Mouse (Mus musculus) spleen, adult 2 months (tissue): Measurements from ENCODE around the gene P4ha2. TPM values are rescaled to one million over a fixed set of nuclear protein-coding genes. Genes with fewer than 3 reads are reported as not detected.

Source experiments
- DNase-seq, 2 experiments: peaks; one replicate each; pipeline versions ENCODE4 v3.0.0 to v3.0.0-alpha.2; 2012 to 2021; ENCODE audit warnings: low spot score in 2 of 2, low read depth in 1 of 2
- H3K27ac ChIP-seq: fragments of 200-500 bp; 2 replicates; pipeline ENCODE4 v1.5.1; 2012; ENCODE audit warnings: low read length, inconsistent platforms; ENCODE audit not compliant: insufficient read depth
- H3K27me3 ChIP-seq: fragments of 200-500 bp; 2 replicates; pipeline ENCODE4 v1.6.1; 2012; ENCODE audit warnings: mild to moderate bottlenecking, moderate library complexity, low read length, inconsistent platforms; ENCODE audit not compliant: control insufficient read depth, insufficient read depth
- H3K36me3 ChIP-seq: fragments of 200-500 bp; 2 replicates; pipeline ENCODE4 v1.6.1; 2012; ENCODE audit warnings: mild to moderate bottlenecking, low read length, inconsistent platforms; ENCODE audit not compliant: control insufficient read depth, insufficient read depth
- H3K4me1 ChIP-seq: fragments of 200-500 bp; 2 replicates; pipeline ENCODE4 v1.6.1; 2011; ENCODE audit warnings: inconsistent platforms; ENCODE audit not compliant: control insufficient read depth, insufficient read depth, insufficient read length
- H3K4me3 ChIP-seq: fragments of 200-500 bp; 2 replicates; pipeline ENCODE4 v1.5.1; 2011; ENCODE audit warnings: mild to moderate bottlenecking, inconsistent platforms; ENCODE audit not compliant: insufficient read depth, insufficient read length; ENCODE audit errors: extremely low read depth
- CTCF ChIP-seq: fragments of 200-500 bp; IDR thresholded peaks from 2 replicates; pipeline ENCODE4 v1.5.1; 2011; ENCODE audit warnings: mild to moderate bottlenecking, inconsistent platforms; ENCODE audit not compliant: insufficient read depth, insufficient read length, insufficient replicate concordance; ENCODE audit errors: extremely low read depth
- POLR2A ChIP-seq: fragments of 200-500 bp; IDR thresholded peaks from 2 replicates; pipeline ENCODE4 v1.6.1; 2011; ENCODE audit warnings: low read depth, low read length, inconsistent platforms
- WGBS: fragments of 180-500 bp; shearing (Covaris S2); methylation state at CpG from one replicate; pipeline ENCODE4 v1.1.7; 2018; 5-methylcytosine and 5-hydroxymethylcytosine counted together
- polyA plus RNA-seq: library from polyadenylated mRNA; depleted of rRNA; stranded (reverse); fragments of >200 nt; gene quantifications from 2 replicates; pipeline ENCODE4 v1.2.3, GENCODE M21; 2012

The P4ha2 gene
- polyA plus RNA-seq, 1 experiment: 2.8 TPM

DNA sequence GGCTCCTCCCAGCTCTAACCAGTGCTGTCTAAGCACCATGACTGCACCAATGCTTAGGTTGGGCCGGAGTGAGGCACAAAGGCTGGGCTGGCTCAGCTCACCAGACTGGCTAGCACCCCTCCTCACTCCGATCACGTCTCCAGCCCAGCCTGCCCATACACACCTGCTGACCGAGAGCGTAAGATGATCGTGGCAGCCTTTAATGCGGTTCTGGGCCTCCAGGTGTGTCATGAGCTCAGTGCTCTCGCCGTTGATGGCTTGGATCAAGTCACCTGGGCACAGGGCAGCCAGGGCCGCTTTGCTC is 36.5 kb upstream of the P4ha2 start:
- Histone ChIP-seq H3K27ac (peak overlapping the region; percentile 79), H3K4me1 (peaks cover 3% of the 10 kb centered on the region; the same call in 1 of the 2 replicates), H3K27me3 (no peaks in the 10 kb centered on the region), H3K4me3 (no peak overlapping the region), H3K36me3 (no peaks in the 10 kb centered on the region)
- TF ChIP-seq CTCF: no peak
- TF ChIP-seq POLR2A: no peak
- 76% methylated on average over 10 of the region's 10 CpGs for WGBS
- DNase-seq: no peak

DNA sequence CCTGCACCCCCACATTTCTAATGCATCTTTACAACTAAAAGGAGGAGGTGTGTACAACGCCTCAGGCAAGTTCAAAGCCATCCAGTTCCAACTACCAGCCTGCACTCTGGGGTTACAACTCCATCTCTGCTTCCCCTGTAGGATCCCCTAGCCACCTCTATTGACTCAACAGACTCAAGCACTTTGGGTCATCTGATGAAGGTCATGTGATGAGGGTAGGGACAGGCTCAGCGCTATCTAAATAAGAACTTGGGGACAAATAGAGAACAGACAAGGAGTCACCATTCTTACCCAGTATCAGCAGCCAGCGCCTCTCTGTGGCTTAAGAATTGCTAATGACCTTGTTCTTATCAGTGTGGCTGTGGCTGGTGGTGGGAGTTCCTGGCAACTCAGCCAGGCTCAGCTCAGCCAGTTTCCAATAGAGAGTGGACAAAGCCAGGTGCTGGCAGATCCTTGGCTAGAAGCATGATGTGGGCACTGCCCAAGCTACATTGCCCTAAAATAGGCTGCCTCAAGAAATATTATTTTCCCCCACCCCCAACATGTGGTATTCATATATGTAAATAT is 35.4 kb upstream of the P4ha2 start:
- peaks cover 6% of the 10 kb centered on the region; the same call in 1 of the 2 replicates for H3K4me1 ChIP-seq
- 86% methylated on average over 3 of the region's 3 CpGs for WGBS

DNA sequence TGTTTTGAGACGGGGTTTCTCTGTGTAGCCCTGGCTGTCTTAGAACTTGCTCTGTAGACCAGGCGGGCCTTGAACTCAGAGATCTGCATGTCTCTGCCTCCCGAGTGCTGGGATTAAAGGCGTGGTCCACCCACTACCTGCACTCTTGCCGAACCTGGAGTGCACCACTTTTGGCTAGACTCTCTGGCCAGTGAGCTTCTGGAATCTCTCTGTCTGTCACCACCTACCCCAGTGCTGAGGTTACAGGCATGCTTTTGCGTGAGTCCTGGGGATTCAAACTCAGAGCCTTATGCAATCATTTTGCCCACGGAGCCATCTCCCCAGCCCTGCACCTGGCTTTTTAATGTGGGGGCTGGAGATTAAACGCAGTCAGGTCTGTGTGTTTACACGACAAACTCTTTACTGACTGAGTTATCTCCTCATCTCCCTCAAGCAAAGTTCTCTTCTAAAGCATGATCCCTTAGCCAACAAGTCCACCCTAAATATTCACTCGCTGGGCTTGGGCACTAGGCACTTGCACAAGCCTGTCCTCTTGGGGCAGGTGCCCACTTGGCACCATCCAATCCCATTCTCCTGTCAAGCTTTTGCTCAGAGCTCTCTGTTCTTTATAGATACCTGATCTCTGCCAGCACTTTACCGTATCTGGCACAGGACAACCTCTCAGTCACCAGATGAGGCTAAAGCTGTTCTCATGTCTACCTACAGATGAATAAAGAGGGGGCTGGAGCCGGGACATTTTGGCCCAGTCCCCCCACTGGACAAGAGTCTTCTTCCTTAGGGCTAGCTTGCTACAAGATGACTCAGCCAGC is 34.6 kb upstream of the P4ha2 start:
- Histone ChIP-seq H3K27me3 (peaks cover 3% of the 10 kb centered on the region), H3K27ac (no peak overlapping the region), H3K36me3 (no peaks in the 10 kb centered on the region), H3K4me3 (no peak overlapping the region), H3K4me1 (peaks cover 6% of the 10 kb centered on the region; the same call in 1 of the 2 replicates)
- DNase-seq: no peak
- TF ChIP-seq POLR2A (no peak), CTCF (no peak)
- 79% methylated on average over 12 of the region's 12 CpGs for WGBS

More for the DNA sequence above, 35.4 kb upstream of the P4ha2 start:
- no peak for DNase-seq
- H3K4me3 ChIP-seq: no peak overlapping the region
- TF ChIP-seq CTCF (no peak), POLR2A (no peak)
- no peaks in the 10 kb centered on the region for H3K36me3 ChIP-seq
- H3K27ac ChIP-seq: 0 out of 2 replicates have a peak overlapping the region, but pooled peaks have one; percentile 79
- peaks cover 3% of the 10 kb centered on the region for H3K27me3 ChIP-seq

DNA sequence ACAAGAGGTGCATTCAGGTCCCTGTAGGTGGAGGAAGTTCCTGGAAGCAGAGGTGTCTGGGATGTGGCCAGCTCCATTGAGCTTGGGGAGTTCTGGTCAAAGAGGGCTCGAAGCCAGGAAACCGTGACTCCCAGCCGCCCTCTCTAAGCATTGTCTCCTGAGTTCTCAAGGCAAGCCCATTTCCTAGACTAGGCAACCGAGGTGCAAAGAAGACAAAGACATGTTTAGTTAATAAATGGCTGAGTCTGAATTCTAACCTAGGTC is 34.0 kb upstream of the P4ha2 start:
- DNase-seq: no peak
- no peak for TF ChIP-seq CTCF
- TF ChIP-seq POLR2A: no peak
- no peak overlapping the region for H3K4me3 ChIP-seq
- H3K4me1 ChIP-seq: peaks cover 6% of the 10 kb centered on the region; the same call in 1 of the 2 replicates
- H3K27ac ChIP-seq: no peak overlapping the region
- WGBS: 79% methylated on average over 4 of the region's 4 CpGs
- H3K36me3 ChIP-seq: no peaks in the 10 kb centered on the region
- peaks cover 5% of the 10 kb centered on the region for H3K27me3 ChIP-seq

DNA sequence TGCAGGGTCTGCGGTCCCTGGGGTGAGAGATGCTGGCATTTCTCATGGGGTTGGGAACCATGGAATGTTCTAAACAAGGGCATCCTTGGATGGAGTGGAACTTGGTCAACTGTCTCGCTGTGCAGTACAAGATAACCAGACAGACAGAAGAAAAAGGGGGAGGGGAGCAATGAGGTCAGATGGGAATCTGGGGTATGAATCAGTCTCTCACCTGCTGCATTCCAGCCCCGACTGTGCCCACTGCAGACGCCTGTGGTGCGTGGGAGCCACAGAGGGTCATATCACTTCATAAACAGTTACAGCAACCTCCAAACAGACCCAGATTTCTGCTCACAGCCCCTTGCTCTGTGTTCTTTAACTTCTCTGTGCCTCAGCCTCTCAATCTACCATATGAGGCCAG is 33.5 kb upstream of the P4ha2 start:
- Histone ChIP-seq H3K27me3 (peaks cover 5% of the 10 kb centered on the region), H3K4me1 (peaks cover 6% of the 10 kb centered on the region; the same call in 1 of the 2 replicates), H3K27ac (no peak overlapping the region), H3K4me3 (no peak overlapping the region), H3K36me3 (no peaks in the 10 kb centered on the region)
- WGBS: 84% methylated on average over 5 of the region's 5 CpGs
- TF ChIP-seq CTCF: no peak
- TF ChIP-seq POLR2A: no peak
- no peak for DNase-seq

DNA sequence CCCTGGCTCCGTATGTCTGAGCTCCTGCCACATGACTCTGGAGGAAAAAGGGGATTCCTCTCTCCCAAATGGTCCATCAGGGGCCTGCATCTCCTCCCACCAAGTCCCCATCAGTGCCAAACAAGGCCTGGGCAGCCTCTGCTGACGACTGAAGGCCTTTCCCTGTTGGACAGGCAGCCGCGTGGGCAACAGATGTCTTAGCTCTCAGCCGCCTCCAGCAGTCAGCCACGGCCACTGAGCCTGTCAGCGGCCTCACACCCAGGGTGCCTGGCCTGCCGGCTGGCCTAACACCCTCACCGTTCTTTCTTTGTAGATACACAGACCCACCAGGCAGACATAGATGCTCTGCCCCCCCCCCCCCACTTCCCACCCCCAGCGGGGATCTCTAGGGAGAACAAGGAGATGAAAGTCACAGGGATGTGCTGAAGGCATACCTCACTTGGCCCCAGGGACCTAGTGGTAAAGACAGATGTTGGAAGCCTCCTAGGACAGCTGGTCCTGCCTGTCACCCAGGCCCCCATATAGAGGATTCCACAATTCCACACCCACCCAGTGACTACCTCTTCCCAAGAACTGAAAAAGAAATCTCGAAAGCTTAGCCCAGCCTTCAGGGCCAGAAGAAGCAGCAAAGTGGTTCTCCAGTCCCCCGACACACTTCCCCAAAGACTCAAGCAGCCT is 32.4 kb upstream of the P4ha2 start:
- Histone ChIP-seq H3K27me3 (peaks cover 5% of the 10 kb centered on the region), H3K36me3 (no peaks in the 10 kb centered on the region), H3K4me1 (peaks cover 6% of the 10 kb centered on the region; the same call in 1 of the 2 replicates), H3K4me3 (peak overlapping the region; percentile 47; the same call in 1 of the 2 replicates), H3K27ac (peak overlapping the region; percentile 79)
- 69% methylated on average over 12 of the region's 12 CpGs for WGBS
- TF ChIP-seq CTCF: no peak
- no peak for TF ChIP-seq POLR2A
- no peak for DNase-seq

DNA sequence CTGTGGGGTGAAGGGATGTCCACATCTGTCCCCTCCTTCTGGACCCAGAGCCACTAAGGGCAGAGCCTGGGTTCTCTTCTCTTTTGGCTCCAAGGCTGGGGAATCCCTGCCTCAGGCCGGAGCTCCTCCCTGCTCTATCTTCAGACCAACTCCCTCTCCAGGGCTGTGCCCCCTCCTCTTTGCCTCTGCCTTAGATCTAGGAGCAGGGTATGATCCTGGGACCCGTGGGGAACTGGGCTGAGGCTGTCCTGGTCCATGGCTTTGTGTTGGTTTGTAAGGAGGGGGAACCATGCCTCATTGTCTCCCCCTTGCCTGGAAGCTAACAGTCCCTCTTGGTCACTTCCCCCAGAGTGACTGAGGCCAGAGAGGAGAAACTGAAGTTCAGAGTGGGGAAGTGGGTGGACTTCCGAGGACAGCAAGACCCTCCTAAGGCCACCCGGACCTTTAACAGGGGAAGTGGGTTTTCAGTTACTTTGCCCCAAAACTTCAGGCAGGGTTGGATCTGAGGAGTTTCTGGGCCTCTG is 31.8 kb upstream of the P4ha2 start:
- peak overlapping the region; percentile 79 for H3K27ac ChIP-seq
- peak overlapping the region; percentile 47 for H3K4me3 ChIP-seq
- H3K27me3 ChIP-seq: peaks cover 5% of the 10 kb centered on the region
- no peaks in the 10 kb centered on the region for H3K36me3 ChIP-seq
- 33% methylated on average over 4 of the region's 4 CpGs for WGBS
- no peak for DNase-seq
- H3K4me1 ChIP-seq: peaks cover 6% of the 10 kb centered on the region; the same call in 1 of the 2 replicates
- TF ChIP-seq CTCF (no peak), POLR2A (no peak)
